Mouse (Mus musculus) embryonic facial prominence, embryonic 11.5 days (tissue): ENCODE measurements around the gene Ifna14. TPM values are rescaled to one million over a fixed set of nuclear protein-coding genes. Genes with fewer than 3 reads are reported as not detected.

Source experiments
- ATAC-seq: fragments of 200-750 bp; cut with Nextera tagmentation; replicated peaks from 2 replicates; pipeline ENCODE4 v1.8.0; 2017; ENCODE audit warnings: low read depth; ENCODE audit not compliant: insufficient number of reproducible peaks, low FRiP score, low TSS enrichment
- DNase-seq: peaks from one replicate; pipeline ENCODE4 v3.0.0-alpha.2; 2015; ENCODE audit warnings: low spot score
- H3K27ac ChIP-seq: fragments of 300-500 bp; sonication (generic); replicated peaks from 2 replicates; pipeline ENCODE4 v1.5.1; 2014; ENCODE audit warnings: mild to moderate bottlenecking, low read depth, low read length, control low read depth
- H3K27me3 ChIP-seq: fragments of 300-500 bp; sonication (generic); 2 replicates; pipeline ENCODE4 v1.6.1; 2014; ENCODE audit warnings: mild to moderate bottlenecking, low read length, moderate library complexity, mixed read lengths; ENCODE audit not compliant: control insufficient read depth, insufficient read depth
- H3K36me3 ChIP-seq: fragments of 300-500 bp; sonication (generic); replicated peaks from 2 replicates; pipeline ENCODE4 v1.6.1; 2014; ENCODE audit warnings: low read depth, mild to moderate bottlenecking, low read length, moderate library complexity, mixed read lengths; ENCODE audit not compliant: control insufficient read depth, insufficient read depth
- H3K4me1 ChIP-seq: fragments of 300-500 bp; sonication (generic); 2 replicates; pipeline ENCODE4 v1.6.1; 2014; ENCODE audit warnings: low read length, mixed read lengths; ENCODE audit not compliant: control insufficient read depth, insufficient read depth
- H3K4me2 ChIP-seq: fragments of 300-500 bp; sonication (generic); 2 replicates; pipeline ENCODE4 v1.6.1; 2014; ENCODE audit warnings: low read depth, mild to moderate bottlenecking, control low read depth, low read length, moderate library complexity
- H3K4me3 ChIP-seq: fragments of 300-500 bp; sonication (generic); 2 replicates; pipeline ENCODE4 v1.5.1; 2014; ENCODE audit warnings: low read depth, low read length, control low read depth
- H3K9ac ChIP-seq: fragments of 300-500 bp; sonication (generic); replicated peaks from 2 replicates; pipeline ENCODE4 v1.6.1; 2014; ENCODE audit warnings: mild to moderate bottlenecking, control low read depth, low read length
- H3K9me3 ChIP-seq: fragments of 300-500 bp; sonication (generic); replicated peaks from 2 replicates; pipeline ENCODE4 v1.6.1; 2016; ENCODE audit warnings: mild to moderate bottlenecking, low read length, inconsistent platforms, mixed read lengths; ENCODE audit not compliant: control insufficient read depth
- WGBS: fragments of 180-500 bp; shearing (Covaris S2); extraction: QIAGEN DNeasy Blood & Tissue Kit; methylation state at CpG from one replicate; pipeline ENCODE4 v1.1.7; 2014; 5-methylcytosine and 5-hydroxymethylcytosine counted together
- polyA plus RNA-seq: library from polyadenylated mRNA; unstranded; fragments of >200 nt; fragmentation: Nextera tagmentation; extraction: Ambion mirVana; gene quantifications from 2 replicates; pipeline ENCODE4 v1.2.1, GENCODE M21; 2014

The Ifna14 gene
- polyA plus RNA-seq, 1 experiment from 2014 or later: not detected

DNA sequence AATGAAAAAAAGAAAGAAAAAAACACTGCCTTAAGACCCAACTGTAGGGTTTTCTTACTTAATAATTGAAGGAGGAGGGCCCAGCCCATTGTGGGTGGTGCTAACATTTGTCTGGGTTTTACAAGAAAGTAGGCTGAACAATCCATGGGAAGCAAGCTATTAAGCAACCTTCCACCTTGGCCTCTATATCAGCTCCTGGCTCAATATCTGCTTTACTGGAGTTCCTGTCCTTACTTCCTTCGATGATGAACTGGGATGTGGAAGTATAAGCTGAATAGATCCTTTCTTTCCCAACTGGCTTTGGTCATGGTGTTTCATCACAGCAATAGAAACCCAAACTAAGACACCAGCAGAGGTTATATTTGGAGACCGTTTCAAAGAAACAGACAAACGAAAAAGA is 46.2 kb downstream of the Ifna14 start:
- no peaks in the 10 kb centered on the region for H3K4me1 ChIP-seq
- ATAC-seq (no peak), DNase-seq (no peak)
- no peaks in the 10 kb centered on the region for H3K36me3 ChIP-seq
- no peak overlapping the region for H3K4me2 ChIP-seq
- no peak overlapping the region for H3K27ac ChIP-seq
- H3K9ac ChIP-seq: no peak overlapping the region
- no peak overlapping the region for H3K4me3 ChIP-seq
- no peaks in the 10 kb centered on the region for H3K9me3 ChIP-seq
- H3K27me3 ChIP-seq: no peaks in the 10 kb centered on the region
- 83% methylated on average over 3 of the region's 3 CpGs for WGBS

GRCm38 (mm10) chr4:88523241-88523640 is 48.4 kb downstream of the Ifna14 start:
- ATAC-seq (no peak), DNase-seq (peak; percentile 48)
- no peak overlapping the region for H3K9ac ChIP-seq
- H3K36me3 ChIP-seq: no peaks in the 10 kb centered on the region
- H3K4me2 ChIP-seq: no peak overlapping the region
- no peaks in the 10 kb centered on the region for H3K27me3 ChIP-seq
- H3K9me3 ChIP-seq: no peaks in the 10 kb centered on the region
- no peaks in the 10 kb centered on the region for H3K4me1 ChIP-seq
- no peak overlapping the region for H3K4me3 ChIP-seq
- H3K27ac ChIP-seq: no peak overlapping the region

DNA sequence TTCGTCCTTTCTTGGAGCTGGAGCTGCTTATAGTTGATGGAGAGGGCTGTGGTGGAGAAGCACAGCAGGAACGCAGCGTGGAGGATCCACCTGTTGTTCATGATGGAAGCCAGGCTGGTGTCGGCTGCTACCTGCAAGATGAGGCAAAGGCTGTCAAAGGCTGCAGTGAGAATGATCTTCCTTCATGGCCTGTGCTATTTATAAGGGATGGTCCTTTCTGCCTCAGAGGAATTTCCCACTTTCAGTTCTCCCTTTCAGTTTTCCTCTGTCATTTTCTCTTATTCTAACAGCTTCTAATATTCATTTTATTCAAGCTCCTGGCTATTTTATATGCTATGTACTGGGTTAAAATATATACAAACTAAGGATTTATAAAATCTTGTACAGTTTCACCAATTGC is 48.9 kb downstream of the Ifna14 start, which contains the start of gene Ifnb1:
Gene Ifnb1, minus strand, starts transcription at position 101 of the 400 bp plus-strand sequence.
- no peak for ATAC-seq
- H3K4me3 ChIP-seq: no peak within 1 kb of the TSS
- no peak within 1 kb of the TSS for H3K9ac ChIP-seq
- no peak within 1 kb of the TSS for H3K4me2 ChIP-seq
- no peaks in the 10 kb centered on the region for H3K36me3 ChIP-seq
- no peak for DNase-seq
- H3K27me3 ChIP-seq: no peaks in the 10 kb centered on the region
- H3K9me3 ChIP-seq: no peaks in the 10 kb centered on the region
- no peak within 1 kb of the TSS for H3K27ac ChIP-seq
- H3K4me1 ChIP-seq: no peaks in the 10 kb centered on the region
- WGBS: 93% methylated on average over 4 of the region's 4 CpGs

Other genes with a start within 250 kb of the Ifna14 start
- 4.4 and 6.2 TPM in 2 replicates for gene Hacd4, start 132.9 kb downstream of the Ifna14 start, polyA plus RNA-seq
- gene Ifnb1, start 49.0 kb downstream of the Ifna14 start, polyA plus RNA-seq: not detected in 2 replicates
- not detected in 2 replicates for gene Ifna15, start 13.6 kb downstream of the Ifna14 start, polyA plus RNA-seq
- gene Ifna9, start 20.6 kb upstream of the Ifna14 start, polyA plus RNA-seq: not detected in 2 replicates
- gene Ifna12, start 31.6 kb upstream of the Ifna14 start, polyA plus RNA-seq: not detected in 2 replicates
- not detected in 2 replicates for gene C87499, start 62.6 kb upstream of the Ifna14 start, polyA plus RNA-seq
- gene Ifna13, start 72.7 kb upstream of the Ifna14 start, polyA plus RNA-seq: 0.26 TPM in 1 of 2 replicates, not detected in the other
- gene Ifna16, start 105.1 kb upstream of the Ifna14 start, polyA plus RNA-seq: not detected in 2 replicates
- gene Ifna2, start 112.1 kb upstream of the Ifna14 start, polyA plus RNA-seq: not detected in 2 replicates
- not detected in 2 replicates for gene Ifnab, start 119.6 kb upstream of the Ifna14 start, polyA plus RNA-seq
- gene Gm26566, start 150.0 kb upstream of the Ifna14 start, polyA plus RNA-seq: 1.6 and 1.7 TPM in 2 replicates
- gene Klhl9, start 150.7 kb upstream of the Ifna14 start, polyA plus RNA-seq: 162 and 180 TPM in 2 replicates
- not detected in 2 replicates for gene Gm13271, start 183.1 kb upstream of the Ifna14 start, polyA plus RNA-seq
- gene Gm13283, start 188.3 kb upstream of the Ifna14 start, polyA plus RNA-seq: 0.20 and 0.28 TPM in 2 replicates
- 0.22 TPM in 1 of 2 replicates, not detected in the other for gene Gm13290, start 202.0 kb upstream of the Ifna14 start, polyA plus RNA-seq
- gene Gm13289, start 205.1 kb upstream of the Ifna14 start, polyA plus RNA-seq: not detected in 2 replicates
- gene Gm13272, start 208.1 kb upstream of the Ifna14 start, polyA plus RNA-seq: not detected in 2 replicates
- 0.28 TPM in 1 of 2 replicates, not detected in the other for gene Ifnz, start 210.3 kb upstream of the Ifna14 start, polyA plus RNA-seq
- not detected in 2 replicates for gene Gm13276, start 213.9 kb upstream of the Ifna14 start, polyA plus RNA-seq
- not detected in 2 replicates for gene Gm13277, start 216.8 kb upstream of the Ifna14 start, polyA plus RNA-seq
- not detected in 2 replicates for gene Gm13278, start 219.8 kb upstream of the Ifna14 start, polyA plus RNA-seq
- not detected in 2 replicates for gene Gm13275, start 222.7 kb upstream of the Ifna14 start, polyA plus RNA-seq
- not detected in 2 replicates for gene Gm13279, start 225.6 kb upstream of the Ifna14 start, polyA plus RNA-seq
- 0.86 and 1.2 TPM in 2 replicates for gene Gm13285, start 227.9 kb upstream of the Ifna14 start, polyA plus RNA-seq
- not detected in 2 replicates for gene Gm13287, start 231.5 kb upstream of the Ifna14 start, polyA plus RNA-seq
- gene Gm13288, start 233.7 kb upstream of the Ifna14 start, polyA plus RNA-seq: not detected in 2 replicates
- gene Ifna7, start 244.4 kb upstream of the Ifna14 start, polyA plus RNA-seq: not detected in 2 replicates
- gene Ifna11, start 248.2 kb upstream of the Ifna14 start, polyA plus RNA-seq: not detected in 2 replicates